Mouse (Mus musculus) kidney, adult 2 months (tissue): ENCODE measurements at regions not wholly inside any gene's neighbourhood (a gene's known extent, or its start where the extent isn't known, plus 50 kb on each side); places are given as distances from the start of the nearest gene placed in this dataset.
A peak's percentile ranks its signal among the peaks of the same experiment; 100 is the strongest.

Experiments
- DNase-seq: peaks from one replicate; pipeline ENCODE4 v3.0.0; 2021
- H3K27ac ChIP-seq: fragments of 200-500 bp; 2 replicates; pipeline ENCODE4 v1.5.1; 2012; ENCODE audit warnings: low read depth, low read length, control low read depth, inconsistent platforms; ENCODE audit not compliant: insufficient read depth
- H3K27me3 ChIP-seq: fragments of 200-500 bp; replicated peaks from 2 replicates; pipeline ENCODE4 v1.6.1; 2012; ENCODE audit warnings: mild to moderate bottlenecking, moderate library complexity, low read length, inconsistent platforms; ENCODE audit not compliant: control insufficient read depth, insufficient read depth
- H3K36me3 ChIP-seq: fragments of 200-500 bp; 2 replicates; pipeline ENCODE4 v1.6.1; 2012; ENCODE audit warnings: mild to moderate bottlenecking, moderate library complexity, low read length, inconsistent platforms; ENCODE audit not compliant: control insufficient read depth, insufficient read depth
- H3K4me1 ChIP-seq: fragments of 200-500 bp; 2 replicates; pipeline ENCODE4 v1.6.1; 2011; ENCODE audit warnings: low read length; ENCODE audit not compliant: control insufficient read depth, insufficient read depth
- H3K4me3 ChIP-seq: fragments of 200-500 bp; 2 replicates; pipeline ENCODE4 v1.5.1; 2011; ENCODE audit warnings: mild to moderate bottlenecking, low read depth, low read length, control low read depth; ENCODE audit not compliant: insufficient read depth
- CTCF ChIP-seq: fragments of 200-500 bp; conservative IDR thresholded peaks from 2 replicates; pipeline ENCODE4 v1.5.1; 2011; ENCODE audit warnings: low read depth, mild to moderate bottlenecking, control low read depth, low read length, moderate library complexity, mixed read lengths; ENCODE audit not compliant: insufficient read depth, insufficient read length
- POLR2A ChIP-seq: fragments of 200-500 bp; IDR thresholded peaks from one replicate; pipeline ENCODE4 v1.6.1; 2011; ENCODE audit warnings: low read depth, low read length, control low read depth
- WGBS: fragments of 180-500 bp; shearing (Covaris S2); methylation state at CpG from one replicate; pipeline ENCODE4 v1.1.7; 2018; 5-methylcytosine and 5-hydroxymethylcytosine counted together

- peaks cover 4% of the 10 kb centered on the region; the same call in 1 of the 2 replicates for H3K4me1 ChIP-seq
- no peaks in the 10 kb centered on the region for H3K36me3 ChIP-seq
- no peak overlapping the region for H3K4me3 ChIP-seq
- H3K27ac ChIP-seq: no peak overlapping the region
- no peaks in the 10 kb centered on the region for H3K27me3 ChIP-seq
- 93% methylated on average over 5 of the region's 5 CpGs for WGBS
- no peak for TF ChIP-seq POLR2A
- TF ChIP-seq CTCF: no peak
- no peak for DNase-seq
Observed at GRCm38 (mm10) chr6:17186604-17187003, 94.4 kb upstream of the Cav2 start.

GRCm38 (mm10) chr6:17187106-17187505 lies 93.9 kb upstream of the Cav2 start:
- TF ChIP-seq CTCF (no peak), POLR2A (no peak)
- 40% methylated on average over 4 of the region's 4 CpGs for WGBS
- no peak overlapping the region for H3K27ac ChIP-seq
- H3K4me1 ChIP-seq: peaks cover 4% of the 10 kb centered on the region; the same call in 1 of the 2 replicates
- no peaks in the 10 kb centered on the region for H3K27me3 ChIP-seq
- no peaks in the 10 kb centered on the region for H3K36me3 ChIP-seq
- DNase-seq: peak; percentile 73
- H3K4me3 ChIP-seq: no peak overlapping the region

GRCm38 (mm10) chr6:17195538-17195937 lies 85.4 kb upstream of the Cav2 start:
- no peak for TF ChIP-seq CTCF
- no peak for TF ChIP-seq POLR2A
- Histone ChIP-seq H3K27ac (no peak overlapping the region), H3K4me3 (no peak overlapping the region), H3K36me3 (no peaks in the 10 kb centered on the region), H3K27me3 (no peaks in the 10 kb centered on the region), H3K4me1 (no peaks in the 10 kb centered on the region)
- 48% methylated on average over 4 of the region's 4 CpGs for WGBS
- DNase-seq: no peak

GRCm38 (mm10) chr6:17197728-17198397 lies 83.1 kb upstream of the Cav2 start:
- TF ChIP-seq CTCF (no peak), POLR2A (no peak)
- Histone ChIP-seq H3K36me3 (no peaks in the 10 kb centered on the region), H3K27ac (peak overlapping the region; percentile 75), H3K27me3 (no peaks in the 10 kb centered on the region), H3K4me3 (peak overlapping the region; percentile 16; the same call in 1 of the 2 replicates), H3K4me1 (no peaks in the 10 kb centered on the region)
- DNase-seq: peak; percentile 81
- whole genome bisulfite sequencing: 45% methylated on average over 18 of the region's 18 CpGs

- TF ChIP-seq CTCF: no peak
- no peak for TF ChIP-seq POLR2A
- Histone ChIP-seq H3K4me1 (no peaks in the 10 kb centered on the region), H3K27me3 (no peaks in the 10 kb centered on the region), H3K4me3 (no peak overlapping the region), H3K36me3 (no peaks in the 10 kb centered on the region), H3K27ac (no peak overlapping the region)
- WGBS: 55% methylated on average over 9 of the region's 9 CpGs
- no peak for DNase-seq
Observed at GRCm38 (mm10) chr6:17198876-17199275, 82.1 kb upstream of the Cav2 start.

GRCm38 (mm10) chr6:17201916-17202636 lies 78.9 kb upstream of the Cav2 start:
- DNase-seq: no peak
- no peak overlapping the region for H3K4me3 ChIP-seq
- H3K4me1 ChIP-seq: no peaks in the 10 kb centered on the region
- no peaks in the 10 kb centered on the region for H3K36me3 ChIP-seq
- TF ChIP-seq POLR2A: no peak
- no peak for TF ChIP-seq CTCF
- 69% methylated on average over 6 of the region's 6 CpGs for WGBS
- 0 out of 2 replicates have a peak overlapping the region, but pooled peaks have one; percentile 16 for H3K27ac ChIP-seq
- no peaks in the 10 kb centered on the region for H3K27me3 ChIP-seq

GRCm38 (mm10) chr6:17203302-17203701 lies 77.7 kb upstream of the Cav2 start:
- TF ChIP-seq POLR2A (no peak), CTCF (no peak)
- no peak for DNase-seq
- Histone ChIP-seq H3K27me3 (no peaks in the 10 kb centered on the region), H3K4me1 (no peaks in the 10 kb centered on the region), H3K4me3 (no peak overlapping the region), H3K27ac (no peak overlapping the region), H3K36me3 (no peaks in the 10 kb centered on the region)
- WGBS: 96% methylated on average over 5 of the region's 5 CpGs
